Mouse (Mus musculus): ENCODE results near the gene Rabepk.

DNA sequence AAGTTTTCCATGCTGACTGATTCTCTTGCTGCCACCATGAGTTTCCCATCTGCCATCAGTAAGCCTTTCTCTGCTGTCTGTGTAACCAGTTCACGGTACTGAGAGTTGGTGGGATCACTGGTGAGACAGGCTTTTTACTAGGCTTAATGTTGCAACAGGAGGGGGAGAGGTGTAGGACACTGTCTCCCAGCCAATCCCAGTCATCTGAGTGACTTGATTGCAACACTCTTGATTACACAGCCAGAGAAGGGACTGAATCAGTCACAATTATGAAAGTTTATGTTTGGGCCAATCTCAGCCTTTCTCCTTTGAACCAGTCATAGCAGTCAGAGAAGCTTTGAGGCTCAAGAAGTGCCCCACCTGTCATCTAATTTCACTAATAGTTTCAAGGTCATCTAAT lies 28.3 kb upstream of the Rabepk start:
- TF ChIP-seq GATA1 (IDR thresholded peaks at IDR 0.05; ENCODE audit: borderline replicate concordance, low read length) = no peak
- no peak for TF ChIP-seq FLI1 (IDR thresholded peaks at IDR 0.05; ENCODE audit: low read length)
